Mouse (Mus musculus) cerebellum, adult 11 months (tissue): ENCODE results near the gene Celsr1.
"Not testable (repeated sequence)": the region's sequence is repeated elsewhere in the genome, so short reads cannot be mapped to it uniquely, and the experiment has no call there.

Experiments used
- DNase-seq: peaks from one replicate; pipeline ENCODE4 v3.0.0; 2022

Gene Celsr1

GRCm38 (mm10) chr15:85879498-85879895 is 154.1 kb downstream of the Celsr1 start:
- no peak for DNase-seq

- DNase-seq: peak; percentile 90
Measured at GRCm38 (mm10) chr15:85878848-85879497, 154.6 kb downstream of the Celsr1 start, which contains the start of gene Trmu. Gene Trmu (plus strand): TSS chr15:85879312.

GRCm38 (mm10) chr15:85877336-85877735 is 156.2 kb downstream of the Celsr1 start:
- DNase-seq: no peak

GRCm38 (mm10) chr15:85867696-85868095 is 165.9 kb downstream of the Celsr1 start:
- peak; percentile 61 for DNase-seq

- DNase-seq: not testable (repeated sequence)
Measured at GRCm38 (mm10) chr15:85865913-85866312, 167.7 kb downstream of the Celsr1 start.

GRCm38 (mm10) chr15:85859490-85860031 is 174.0 kb downstream of the Celsr1 start, which contains the start of gene Gtse1:
Gene Gtse1 (plus strand): TSS chr15:85859745.
- DNase-seq: peak; percentile 89

- DNase-seq: no peak
Measured at GRCm38 (mm10) chr15:85858980-85859489, 174.5 kb downstream of the Celsr1 start.

- no peak for DNase-seq
Measured at GRCm38 (mm10) chr15:85851656-85852392, 181.8 kb downstream of the Celsr1 start.
